Mouse (Mus musculus): ENCODE data around the gene Tgfb2.

Gene Tgfb2

GRCm38 (mm10) chr1:186650011-186650410 lies 55.8 kb downstream of the Tgfb2 start:
- no peak for DNase-seq

DNA sequence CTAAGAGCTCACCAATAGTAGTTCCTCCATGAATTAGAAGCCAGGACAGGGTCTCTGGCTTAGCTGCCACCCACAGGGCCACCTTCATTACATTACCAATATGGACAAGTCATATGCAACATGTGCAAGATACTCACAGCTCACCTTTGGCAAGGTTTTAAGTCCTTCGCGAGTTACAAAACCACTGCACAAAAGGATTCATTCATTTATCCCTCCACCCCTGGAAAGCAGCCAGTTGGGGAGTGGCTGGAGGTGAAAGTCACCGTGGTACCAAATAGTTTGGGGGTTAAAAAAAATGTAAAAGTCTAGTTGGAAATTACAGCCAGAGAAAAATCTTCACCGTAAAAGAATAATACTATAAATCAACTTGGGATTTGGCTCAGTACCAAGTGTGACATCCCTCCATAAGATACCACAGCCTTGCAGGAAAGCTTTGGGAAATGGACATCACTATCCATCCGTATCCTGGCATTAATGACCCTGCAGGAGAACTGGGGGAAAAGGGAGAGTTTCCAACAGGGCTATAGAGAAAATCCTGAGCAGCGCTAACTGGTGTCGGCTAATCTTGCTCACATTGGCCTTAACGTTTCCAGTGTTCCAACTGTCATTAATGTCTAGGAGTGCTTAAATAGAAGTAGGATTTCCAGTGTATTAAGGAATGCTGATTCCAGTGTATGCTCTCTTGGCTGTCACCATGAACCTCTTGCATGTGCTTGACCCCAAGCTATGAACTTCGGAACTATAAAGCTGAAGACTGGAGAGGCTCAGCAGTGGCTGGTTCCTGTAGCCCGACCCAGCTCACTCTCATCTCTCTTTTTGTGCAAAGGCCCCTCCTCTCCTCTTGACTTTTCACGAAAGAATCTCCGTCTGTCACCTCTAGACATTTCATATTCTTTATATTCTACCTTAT lies 68.2 kb downstream of the Tgfb2 start:
- no peak for DNase-seq

GRCm38 (mm10) chr1:186635045-186635444 lies 70.7 kb downstream of the Tgfb2 start:
- no peak for DNase-seq

- no peak for DNase-seq
Measured at GRCm38 (mm10) chr1:186631457-186631856, 74.3 kb downstream of the Tgfb2 start.

DNA sequence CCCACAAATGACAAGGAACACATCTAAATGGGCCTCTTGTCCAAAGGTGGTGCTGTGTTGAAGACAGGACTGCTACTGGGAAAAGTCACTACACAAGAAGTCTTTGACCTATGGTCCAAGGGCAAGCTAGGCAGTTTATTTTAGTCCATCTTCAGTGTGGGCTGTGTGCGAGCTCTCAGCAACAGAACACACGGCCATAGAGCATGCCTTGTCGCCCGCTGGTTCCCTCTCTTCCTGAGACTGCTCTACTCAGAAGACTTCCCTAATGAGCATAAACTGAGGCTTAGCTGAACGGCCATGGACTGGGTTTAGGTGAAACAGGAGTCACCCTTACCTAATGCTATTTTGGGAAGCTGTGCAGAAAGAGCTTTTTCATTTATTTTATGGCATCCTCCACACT lies 74.8 kb downstream of the Tgfb2 start:
- DNase-seq: no peak

DNA sequence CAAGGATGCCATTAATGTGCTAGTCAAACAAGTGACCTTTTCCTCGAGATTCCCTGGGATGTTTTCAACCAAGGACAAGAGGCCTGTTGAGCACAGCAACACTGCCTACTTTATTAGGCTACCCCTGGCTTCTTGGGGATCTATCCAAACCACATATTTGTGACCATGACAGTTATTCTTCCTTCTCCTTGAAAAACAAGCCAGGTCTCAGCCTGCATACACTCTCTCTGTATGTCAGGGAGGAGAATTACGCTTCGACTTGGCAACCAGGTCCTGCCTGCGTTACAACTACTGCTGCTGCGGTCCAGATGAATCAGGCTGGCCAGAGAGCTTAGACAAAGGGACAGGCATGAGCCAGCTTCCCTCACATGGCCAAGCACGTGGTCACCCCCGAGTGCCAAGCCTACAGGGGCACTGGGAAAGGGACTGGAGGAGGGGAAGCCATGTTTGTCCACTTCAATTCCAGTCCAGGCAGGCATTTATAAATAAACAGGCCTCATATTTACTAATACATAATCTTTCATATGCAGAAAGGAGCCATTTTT lies 78.3 kb downstream of the Tgfb2 start:
- peak; percentile 4 for DNase-seq

DNA sequence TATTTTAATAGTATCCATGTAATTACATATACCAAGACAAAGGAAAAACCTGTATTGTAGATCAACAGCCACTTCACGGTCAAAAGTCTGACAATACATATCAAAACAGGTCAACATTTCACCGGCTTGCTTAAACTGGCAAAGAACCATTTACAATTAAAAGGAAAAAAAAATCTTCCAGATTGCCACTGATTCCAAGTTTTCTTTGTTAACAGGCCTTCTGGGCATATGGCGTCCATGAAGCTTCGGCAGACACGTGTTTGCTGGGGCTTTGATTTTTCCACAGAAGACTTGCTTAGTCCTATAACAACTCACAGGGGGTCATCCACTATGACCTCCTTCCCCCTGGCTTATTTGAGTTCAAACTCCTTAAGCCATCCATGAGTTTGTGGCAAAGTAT lies 81.3 kb downstream of the Tgfb2 start:
- DNase-seq: no peak

GRCm38 (mm10) chr1:186621812-186622211 lies 84.0 kb downstream of the Tgfb2 start:
- no peak for DNase-seq

DNA sequence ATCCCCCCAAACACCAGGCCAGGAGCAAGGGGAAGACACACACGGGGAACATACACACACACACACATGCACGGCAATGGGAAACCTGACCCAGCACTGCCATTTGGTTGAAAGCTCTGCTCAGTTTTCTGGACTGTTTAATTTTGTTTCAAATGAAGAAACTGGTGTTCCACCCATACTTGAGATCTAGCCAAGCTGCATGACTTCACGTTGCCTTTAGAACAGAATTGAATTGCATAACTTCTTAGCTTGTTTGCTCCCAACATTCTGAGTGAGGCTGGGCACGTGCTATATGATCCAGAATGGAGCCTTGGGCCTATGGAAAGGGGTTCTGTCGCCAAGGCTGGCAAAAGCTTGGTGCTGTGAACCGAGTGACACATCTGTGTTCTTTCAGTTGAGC lies 87.5 kb downstream of the Tgfb2 start:
- DNase-seq: no peak

DNA sequence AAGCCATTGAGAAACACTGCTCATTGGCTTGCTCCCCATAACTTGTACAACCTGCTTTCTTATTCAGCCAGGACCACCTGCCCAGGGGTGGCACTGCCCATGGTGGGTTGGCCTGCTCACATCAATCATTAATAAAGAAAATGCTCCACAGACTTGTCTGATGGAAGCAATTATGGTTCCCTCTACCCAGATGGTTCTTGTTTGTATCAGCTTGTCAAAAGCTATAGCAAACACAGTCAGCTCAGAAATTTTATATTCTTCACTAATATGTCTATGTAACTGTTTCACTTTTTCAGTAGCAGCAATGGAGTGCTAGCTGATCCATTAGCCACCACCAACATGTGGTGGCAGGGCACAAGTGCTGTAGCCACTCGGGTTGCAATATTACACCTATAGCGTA lies 94.4 kb downstream of the Tgfb2 start:
- no peak for DNase-seq

GRCm38 (mm10) chr1:186610481-186610880 lies 95.3 kb downstream of the Tgfb2 start:
- no peak for DNase-seq

DNA sequence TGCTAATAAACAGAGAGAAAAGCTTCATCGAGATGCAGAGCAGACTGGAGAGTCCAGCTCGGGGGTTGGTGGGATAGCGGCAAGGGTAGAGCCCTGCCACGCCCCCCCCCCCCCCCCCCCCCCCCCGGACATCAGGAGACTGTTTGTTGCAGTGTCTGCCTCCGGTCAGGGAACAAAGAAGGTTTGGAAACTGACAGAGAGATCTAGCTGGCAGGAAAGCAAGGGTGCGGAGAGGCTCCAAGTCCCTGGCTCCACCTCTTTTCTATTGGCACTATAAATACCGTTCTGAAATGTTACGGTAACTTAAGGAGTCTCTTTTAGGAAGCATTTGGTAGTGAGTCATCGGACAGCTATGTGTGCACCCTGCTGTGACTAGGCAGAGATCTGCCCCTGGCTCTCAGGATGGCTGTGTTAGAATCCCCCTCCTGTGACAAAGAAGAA lies 96.0 kb downstream of the Tgfb2 start:
- peak; percentile 4 for DNase-seq

DNA sequence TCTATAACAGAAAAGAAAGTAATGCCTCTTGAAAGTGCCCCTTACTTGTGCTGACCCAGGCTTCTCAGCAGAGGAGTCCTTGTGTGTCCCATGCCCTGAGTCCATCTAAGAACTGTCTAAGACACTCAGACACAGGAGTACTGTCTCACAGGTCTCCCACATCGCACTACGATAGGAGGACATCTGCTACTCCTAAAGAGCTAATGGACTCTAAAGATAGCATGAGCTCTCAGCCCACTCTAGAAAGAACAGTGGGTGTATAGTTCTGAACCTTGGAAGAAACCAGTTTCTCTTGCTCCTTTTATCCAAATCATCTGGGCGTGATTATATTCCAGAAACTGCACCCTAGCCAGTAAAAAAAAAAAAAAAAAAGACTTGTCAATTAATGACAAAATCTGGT lies 97.7 kb downstream of the Tgfb2 start:
- no peak for DNase-seq

GRCm38 (mm10) chr1:186605635-186606034 lies 100.2 kb downstream of the Tgfb2 start:
- DNase-seq: no peak

- no peak for DNase-seq
Measured at GRCm38 (mm10) chr1:186604124-186604523, 101.7 kb downstream of the Tgfb2 start.

DNA sequence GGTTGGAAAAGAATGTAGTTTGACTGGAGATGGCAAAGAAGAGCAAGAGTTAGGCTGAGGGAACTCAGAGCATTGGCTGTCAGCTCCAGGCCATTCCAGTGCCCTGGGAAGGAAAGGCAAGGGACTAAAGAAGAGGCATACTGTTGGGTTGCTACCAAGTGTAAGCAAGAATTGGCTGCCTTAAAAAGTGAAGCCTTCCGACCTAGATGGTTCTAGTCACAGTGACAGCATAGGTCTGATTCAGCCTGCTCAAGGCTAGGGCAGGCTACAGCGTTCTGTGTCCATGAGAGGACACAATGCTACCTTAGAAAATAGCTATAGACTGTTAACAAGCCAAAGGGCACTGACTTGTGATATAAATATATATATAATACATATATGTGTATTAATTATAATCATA lies 117.6 kb downstream of the Tgfb2 start:
- no peak for DNase-seq

DNA sequence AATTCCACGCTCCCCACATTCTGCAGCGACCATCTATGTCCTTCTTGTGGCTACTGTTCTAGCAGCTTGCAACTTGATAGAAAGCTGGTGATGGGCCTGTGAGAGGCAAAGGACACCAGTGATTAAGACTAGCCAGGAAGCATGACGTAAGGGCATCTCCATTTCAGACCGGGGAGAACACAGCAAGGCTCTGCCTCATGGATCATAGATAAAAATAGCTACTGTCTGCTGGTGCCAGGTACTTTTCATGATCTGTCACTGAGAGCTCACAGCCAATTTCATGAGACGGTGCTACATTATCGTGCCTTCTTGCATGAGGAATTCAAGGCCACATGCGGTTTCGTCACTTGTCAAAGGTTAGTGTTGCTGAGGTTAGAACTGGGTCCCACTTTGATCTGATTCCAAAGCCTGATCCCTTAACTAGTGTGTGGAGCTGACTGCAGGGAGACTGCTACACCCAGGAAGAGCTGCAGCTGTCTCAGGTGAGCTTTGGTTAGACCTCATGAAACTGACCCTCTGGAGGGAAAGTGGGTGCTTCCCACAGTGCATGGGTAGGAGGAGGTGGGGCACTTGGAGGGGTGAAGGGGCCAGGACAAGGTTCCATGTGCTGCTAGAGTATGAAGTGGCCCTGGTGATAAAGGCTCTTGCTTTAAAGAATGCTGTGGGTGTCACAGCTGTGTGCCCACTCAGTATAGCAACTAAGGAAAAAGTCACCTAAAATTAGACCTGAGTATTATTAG lies 118.6 kb downstream of the Tgfb2 start:
- no peak for DNase-seq

DNA sequence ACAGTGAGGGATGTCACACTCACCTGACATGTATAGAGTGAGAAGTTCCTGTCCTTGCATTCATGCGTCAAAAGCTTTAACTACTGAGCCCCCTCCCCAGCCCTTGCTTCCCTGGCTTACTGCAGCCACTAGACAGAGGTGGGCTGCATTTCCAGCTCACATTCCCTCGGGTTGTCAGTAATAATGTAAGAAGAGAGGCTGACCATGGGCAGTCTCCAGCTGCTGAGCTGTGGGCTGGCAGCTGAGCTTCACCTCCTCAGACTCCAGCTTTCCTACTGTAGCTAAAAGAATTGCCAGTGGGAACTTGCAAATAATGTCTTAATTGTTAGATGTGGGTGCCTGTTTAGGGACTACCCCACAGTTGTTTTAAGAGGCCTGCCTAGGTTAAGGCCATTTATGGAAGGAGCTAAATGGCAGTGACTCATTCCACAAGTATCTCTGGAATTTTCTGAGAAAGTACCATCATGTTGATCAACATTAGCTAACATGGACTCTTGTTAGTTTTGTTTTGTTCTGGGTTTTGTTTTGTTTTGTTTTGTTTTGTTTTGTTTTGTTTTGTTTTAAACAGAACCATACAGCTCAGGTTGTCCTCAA lies 120.1 kb downstream of the Tgfb2 start:
- DNase-seq: no peak

- no peak for DNase-seq
Measured at GRCm38 (mm10) chr1:186583933-186584332, 121.9 kb downstream of the Tgfb2 start.

DNA sequence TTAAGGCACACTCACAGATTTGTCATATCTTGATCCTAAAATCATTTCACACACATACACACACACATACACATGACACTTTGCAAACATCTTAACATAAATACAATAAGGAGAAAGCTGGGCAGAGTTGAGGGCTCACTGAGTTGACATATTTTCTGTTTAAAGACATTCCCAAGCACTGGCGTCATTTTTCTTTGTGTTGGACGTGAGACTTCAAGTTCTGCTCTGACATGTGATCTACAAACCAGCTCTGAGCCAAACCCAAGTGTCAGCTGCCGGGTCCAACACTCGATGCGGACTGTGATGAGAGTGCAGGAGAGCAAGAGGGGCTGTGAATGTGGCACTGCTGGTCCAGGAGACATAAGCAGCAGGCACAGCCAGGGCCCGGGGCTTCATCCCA lies 123.7 kb downstream of the Tgfb2 start:
- no peak for DNase-seq

DNA sequence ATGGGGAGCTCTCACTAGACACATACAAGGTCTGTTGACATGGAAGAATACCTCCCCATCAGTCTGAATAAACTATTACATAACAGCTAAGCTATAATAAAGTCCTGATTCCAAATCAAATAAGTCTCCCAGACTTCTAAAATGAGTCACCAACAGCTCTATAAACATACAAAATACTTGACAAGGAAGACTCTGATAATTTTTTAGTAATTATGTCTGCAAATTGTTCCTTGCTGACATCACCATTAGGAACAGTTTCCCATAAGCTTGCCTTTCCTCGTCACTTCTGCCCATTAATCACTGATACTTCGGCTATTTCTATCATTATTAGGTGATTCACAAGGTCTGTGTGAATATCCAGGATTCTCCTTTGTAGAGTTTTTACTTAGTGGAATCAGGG lies 124.1 kb downstream of the Tgfb2 start:
- DNase-seq: no peak

DNA sequence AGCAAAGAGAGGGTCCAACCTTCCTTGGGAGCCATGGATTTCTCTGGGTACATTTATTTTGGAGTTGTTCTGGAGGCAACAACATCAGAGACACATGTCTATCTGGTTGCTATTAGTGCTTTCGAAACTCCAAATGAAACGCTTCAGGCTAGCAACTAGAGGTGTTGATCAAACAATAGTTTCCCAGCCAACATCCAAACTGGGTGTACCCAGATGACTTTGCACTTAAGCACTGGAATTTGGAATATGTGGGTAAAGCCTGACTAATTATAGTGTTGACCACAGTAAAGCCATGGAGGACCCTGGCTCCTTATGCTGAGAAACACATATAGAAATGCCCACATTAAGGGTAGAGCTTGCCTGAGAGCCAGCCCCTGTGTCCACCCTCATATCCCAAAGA lies 124.7 kb downstream of the Tgfb2 start:
- no peak for DNase-seq

DNA sequence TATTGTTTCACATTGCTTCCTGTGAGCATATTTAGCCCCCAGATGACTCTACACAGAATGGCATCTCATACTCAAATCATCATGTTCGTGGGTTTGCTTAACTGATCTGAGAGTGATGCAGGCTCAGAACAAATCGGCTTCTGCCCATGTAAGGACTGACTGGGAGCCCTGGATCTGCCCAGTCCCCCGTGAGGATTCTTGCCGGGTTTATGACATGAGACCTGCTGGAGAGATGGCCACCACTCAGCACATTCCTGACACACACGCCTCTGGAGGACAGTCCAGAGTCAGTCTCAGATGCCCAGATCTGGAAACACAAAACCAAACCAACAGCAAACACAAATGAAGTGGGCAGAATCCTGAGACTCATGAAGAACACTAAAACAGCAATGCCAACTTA lies 128.5 kb downstream of the Tgfb2 start:
- DNase-seq: no peak

GRCm38 (mm10) chr1:186575629-186576028 lies 130.2 kb downstream of the Tgfb2 start:
- DNase-seq: no peak
